Mouse (Mus musculus) thymus, postnatal 14 days (tissue): ENCODE data around the gene Arl13a.
"Not testable (repeated sequence)": the region's sequence is repeated elsewhere in the genome, so short reads cannot be mapped to it uniquely, and the experiment has no call there.

Source experiments
- DNase-seq: peaks from one replicate; pipeline ENCODE4 v3.0.0; 2021

Arl13a gene

DNA sequence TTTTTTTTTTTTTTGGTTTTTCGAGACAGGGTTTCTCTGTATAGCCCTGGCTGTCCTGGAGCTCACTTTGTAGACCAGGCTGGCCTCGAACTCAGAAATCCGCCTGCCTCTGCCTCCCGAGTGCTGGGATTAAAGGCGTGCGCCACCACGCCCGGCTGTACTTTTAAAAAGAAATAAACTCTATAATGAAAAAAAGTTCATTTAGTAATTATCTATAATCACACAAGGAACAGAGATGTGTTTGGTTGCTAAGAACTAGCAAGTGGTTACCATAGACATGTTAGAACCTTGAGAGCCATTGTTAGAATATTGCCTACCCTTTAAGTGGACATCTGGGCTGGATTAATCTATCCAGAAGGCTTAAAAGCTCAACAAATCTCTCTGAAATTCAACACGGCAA is at the start of gene Arl13a:
TSS of gene Arl13a (plus strand) at position 301 of the 400 bp plus-strand sequence.
- not testable (repeated sequence) for DNase-seq

DNA sequence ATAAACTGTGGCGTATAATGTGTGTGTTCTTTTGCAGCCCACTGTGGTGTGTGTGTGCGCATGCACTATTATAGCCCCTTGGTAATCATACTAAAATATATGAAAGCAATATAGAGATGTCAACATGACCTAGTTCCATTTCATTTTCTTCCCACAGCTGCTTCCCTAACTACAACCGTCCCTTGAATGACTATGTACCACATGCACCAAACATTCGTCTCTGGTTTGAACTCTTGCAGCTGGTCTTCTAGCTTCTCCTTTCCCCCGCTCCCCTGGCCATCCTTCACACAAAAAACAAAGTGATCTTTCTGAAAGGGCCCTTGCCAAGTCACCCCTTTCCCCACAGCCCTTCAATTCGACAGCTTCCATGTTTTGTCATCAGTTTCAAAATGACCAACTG is 47.3 kb upstream of the Arl13a start:
- DNase-seq, result peak; percentile 25

DNA sequence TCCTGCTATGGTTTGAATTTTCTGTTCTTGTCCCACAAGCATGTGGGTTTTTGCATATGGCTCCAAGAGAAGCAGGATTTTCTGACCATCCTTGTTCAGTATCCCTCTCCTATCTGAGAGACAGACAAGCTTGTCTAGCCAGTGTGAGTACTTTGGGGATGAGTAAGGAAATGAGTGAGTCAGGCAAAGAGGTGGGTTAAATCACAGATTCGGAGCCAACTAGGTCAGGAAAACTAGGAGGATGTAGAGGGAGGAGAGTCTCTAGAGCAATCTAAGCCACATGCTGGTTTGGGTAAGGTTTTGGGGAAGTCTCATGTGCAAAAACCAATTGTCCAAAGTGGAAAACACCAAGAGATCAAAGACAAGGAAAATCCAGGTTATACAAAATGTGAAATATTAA is 45.8 kb upstream of the Arl13a start:
- DNase-seq, result no peak

DNA sequence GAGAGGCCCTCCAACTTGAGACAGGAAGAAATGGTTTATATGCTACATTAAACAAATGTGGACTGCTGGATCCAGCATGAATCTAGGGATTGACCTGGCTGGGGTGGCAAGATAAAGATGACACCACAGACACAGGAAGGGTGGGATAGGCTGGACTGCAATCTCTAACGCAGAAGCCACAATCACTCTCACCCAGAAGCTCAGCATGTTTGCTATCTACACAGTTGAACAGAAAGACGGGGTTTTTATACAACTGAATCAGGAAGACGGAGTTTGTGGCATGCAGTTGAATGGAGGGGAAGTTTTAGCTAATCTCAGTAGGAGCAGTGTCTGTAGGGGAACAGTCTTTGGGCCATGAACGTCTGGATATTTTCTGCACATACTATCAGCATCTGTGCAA is 45.3 kb upstream of the Arl13a start:
- no peak for DNase-seq

DNA sequence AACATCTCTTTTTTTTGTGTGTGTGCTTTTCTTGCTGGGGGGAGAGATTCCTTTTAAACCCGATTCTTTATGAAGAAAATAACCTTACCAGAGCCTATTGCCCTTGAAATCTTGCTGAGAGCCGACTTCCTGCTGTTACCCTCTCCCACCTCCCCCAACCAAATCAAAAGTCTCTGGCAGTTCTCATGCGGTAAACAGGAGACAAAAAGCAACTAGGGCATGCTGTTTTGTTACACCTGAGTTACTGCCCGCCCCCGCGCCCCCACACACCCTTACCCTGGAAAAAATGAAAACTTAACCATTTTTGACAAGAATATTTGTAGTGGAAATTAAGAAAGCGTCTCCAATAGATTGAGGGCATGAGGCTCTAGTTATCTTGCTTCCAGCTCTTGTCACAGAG is 29.1 kb upstream of the Arl13a start:
- DNase-seq, result peak; percentile 66

DNA sequence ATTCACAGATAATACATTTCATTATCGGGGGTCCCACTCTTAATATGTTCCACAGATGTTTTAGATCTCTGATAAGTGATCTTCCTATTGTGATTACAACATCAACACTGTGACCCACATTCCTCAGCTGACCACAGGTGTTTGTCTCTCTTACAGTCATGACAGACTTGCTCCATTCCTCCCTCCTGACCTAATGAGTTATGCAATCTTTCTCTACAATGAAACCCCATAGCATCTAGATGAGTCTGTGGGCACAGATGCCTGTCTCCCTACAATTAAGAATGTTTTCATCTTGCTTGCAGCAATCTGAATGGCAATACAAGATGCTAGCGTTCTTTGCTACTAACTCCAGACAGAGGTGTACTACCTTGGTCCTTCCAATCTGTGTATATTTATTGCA is 26.9 kb upstream of the Arl13a start:
- DNase-seq, result no peak

DNA sequence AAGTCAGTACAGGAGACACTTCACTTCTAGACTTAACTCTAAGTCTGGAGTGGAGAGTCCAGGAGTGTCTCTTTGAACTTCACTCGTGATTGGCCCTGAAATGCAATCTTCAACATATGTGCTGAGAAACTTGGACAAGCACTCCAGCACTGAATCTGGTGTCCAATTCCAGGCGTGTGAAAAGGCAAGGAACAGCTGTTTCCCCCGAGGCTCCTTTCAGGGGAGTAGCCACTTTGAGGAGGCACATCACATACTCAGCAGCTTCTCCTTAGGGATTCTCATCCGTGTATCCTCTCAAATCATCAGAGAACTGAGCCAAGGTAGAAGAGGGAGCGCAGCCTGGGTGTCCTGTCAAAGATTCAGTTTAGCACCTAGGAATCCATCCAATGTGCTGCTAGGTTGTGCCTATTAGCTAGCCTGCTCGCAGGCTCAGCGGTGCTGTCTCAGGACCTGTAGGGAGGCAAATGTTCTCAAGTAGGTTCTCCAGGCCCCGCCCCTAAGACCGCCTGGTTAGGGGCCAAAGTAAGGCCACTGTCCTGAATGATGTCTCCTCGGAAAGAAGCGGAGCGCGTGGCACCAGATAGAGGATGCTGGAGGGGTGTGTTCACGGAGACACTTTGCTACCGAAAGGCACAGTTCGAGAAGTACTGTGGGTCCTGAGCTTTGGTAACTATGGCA is 25.1 kb upstream of the Arl13a start, which contains the start of gene Xkrx:
TSS of gene Xkrx (minus strand) at position 34 of the 678 bp plus-strand sequence.
- peak; percentile 22 for DNase-seq

DNA sequence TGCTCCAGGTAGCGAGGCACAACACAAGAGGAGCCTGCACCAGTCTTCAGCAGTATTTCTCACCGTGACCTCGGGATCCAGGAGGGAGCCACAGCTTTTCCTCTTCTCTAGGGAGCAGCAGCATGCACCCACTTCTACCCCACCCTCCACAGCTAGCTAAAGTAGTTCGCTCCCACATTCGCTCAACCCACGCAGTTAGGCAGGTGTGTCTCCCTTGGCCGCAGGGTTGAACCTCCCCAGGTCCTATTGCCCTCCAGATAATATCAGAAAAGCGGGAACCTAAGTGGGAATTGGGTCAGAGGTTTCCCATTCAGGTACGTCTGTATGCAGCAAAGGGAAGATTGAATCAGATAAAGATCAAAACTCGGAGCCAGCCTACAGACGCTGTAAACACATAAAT is 24.5 kb upstream of the Arl13a start:
- DNase-seq, result peak; percentile 59

DNA sequence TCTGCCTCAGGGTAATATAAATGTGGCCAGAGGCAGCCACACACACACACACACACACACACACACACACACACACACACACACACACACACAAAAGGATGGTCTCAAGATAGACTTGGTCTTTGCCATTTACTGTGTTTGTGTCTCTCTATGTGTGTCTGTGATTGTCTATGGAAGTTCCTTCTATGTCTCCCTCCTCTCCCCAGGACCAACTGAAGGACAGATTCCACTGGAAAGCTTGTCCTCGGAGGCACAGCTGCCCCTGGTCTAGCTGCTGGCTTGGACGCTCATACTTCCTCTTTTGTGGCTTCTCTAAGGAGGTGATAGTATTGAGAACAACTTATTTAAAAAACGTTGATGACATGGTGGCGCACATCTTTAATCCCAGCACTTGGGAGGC is 23.8 kb upstream of the Arl13a start:
- no peak for DNase-seq

DNA sequence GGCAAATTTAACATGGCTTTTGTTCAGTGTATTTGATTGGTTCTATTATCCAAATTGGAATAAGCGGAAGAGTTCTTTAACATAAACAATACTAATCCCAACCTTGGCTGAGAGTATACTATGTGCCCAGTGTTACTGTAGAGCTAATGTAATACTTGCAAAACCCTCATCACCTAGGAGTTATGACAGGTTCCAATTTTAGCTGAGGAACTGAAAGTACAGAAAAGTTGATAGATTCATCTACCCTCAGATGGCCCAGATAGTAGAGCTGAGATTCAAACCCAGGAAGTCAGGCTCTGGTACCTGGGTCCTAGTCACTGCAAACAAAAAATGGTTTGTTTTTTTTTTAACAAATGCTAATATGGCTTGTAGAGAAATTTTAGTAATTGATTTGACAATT is 16.7 kb upstream of the Arl13a start:
- no peak for DNase-seq

DNA sequence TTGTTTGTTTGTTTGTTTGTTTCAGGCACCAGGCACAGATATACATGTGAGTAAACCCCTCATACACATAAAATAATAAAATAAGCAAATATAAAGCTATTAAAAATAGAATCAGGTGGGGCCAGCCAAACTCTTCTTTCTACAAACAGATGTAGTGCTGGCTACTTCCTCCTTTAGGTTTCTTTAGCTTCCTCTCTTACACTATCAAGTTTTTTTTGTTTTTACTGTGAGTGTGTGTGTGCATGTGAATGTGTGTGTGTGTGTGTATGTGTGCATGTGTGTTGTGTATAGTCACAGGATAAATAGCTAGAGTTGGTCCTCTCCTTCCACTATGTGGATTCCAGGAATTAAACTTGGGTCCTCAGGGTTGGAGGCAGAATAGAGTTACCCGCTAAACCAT is 12.6 kb upstream of the Arl13a start:
- no peak for DNase-seq

DNA sequence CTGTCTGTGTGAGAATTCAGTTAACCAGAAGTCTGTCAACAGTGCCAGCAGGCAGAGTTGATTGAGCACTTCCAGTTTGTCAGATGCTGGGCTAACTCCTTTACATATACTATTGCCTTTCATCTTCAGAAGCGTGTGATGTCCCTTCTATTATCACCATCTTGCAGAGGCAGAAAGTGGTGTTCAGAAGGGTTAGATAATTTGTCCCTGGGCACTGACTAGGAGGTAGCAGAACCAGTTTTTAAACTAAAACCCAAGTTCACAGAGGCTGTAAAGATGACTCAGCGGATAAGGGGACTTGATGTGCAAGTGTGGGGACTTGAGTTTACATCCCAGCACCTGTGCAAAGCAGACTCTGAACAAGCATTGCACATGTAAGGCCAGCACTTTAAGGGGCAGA is 21.2 kb downstream of the Arl13a start:
- no peak for DNase-seq

DNA sequence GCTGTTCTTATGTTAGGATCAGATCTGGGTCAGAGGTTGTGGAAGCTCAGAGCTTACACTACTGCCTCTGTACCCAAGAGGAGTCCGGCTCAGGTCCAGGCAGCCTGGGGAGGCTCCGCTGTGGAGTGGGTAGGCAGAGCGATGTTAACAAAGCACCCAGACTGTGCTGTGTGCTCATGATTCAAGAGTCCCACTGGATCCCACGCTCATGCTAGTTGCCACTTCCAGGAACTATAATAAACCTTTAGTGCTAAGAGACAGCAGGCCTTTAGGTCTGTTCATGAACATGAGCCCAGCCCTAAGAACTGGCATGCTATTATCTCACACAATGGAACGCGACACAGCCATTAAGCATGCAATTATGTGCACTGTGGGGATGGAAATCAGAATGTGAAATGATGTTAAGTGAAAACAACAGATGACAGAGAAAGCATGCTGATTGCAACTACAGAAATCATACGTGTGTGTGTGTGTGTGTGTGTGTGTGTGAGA is 23.9 kb downstream of the Arl13a start:
- no peak for DNase-seq

DNA sequence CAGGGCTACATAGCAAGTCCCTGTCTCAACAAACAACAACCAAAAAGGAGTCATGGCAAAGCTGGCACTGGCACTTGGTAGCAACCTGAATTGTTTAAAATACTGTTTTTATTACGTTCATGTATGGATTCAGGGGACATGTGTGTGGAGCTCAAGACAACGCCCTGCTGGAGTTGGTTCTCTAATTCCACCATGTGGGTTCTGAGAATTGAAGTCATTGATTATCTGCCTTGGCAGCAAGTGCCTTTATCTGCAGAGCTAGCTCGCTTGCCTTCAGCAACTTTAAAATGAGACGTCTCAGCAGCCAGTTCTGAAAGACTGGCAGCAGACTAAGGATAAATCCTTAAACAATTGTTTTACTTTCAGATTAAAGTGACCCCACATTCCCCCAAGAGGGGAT is 30.9 kb downstream of the Arl13a start:
- no peak for DNase-seq

DNA sequence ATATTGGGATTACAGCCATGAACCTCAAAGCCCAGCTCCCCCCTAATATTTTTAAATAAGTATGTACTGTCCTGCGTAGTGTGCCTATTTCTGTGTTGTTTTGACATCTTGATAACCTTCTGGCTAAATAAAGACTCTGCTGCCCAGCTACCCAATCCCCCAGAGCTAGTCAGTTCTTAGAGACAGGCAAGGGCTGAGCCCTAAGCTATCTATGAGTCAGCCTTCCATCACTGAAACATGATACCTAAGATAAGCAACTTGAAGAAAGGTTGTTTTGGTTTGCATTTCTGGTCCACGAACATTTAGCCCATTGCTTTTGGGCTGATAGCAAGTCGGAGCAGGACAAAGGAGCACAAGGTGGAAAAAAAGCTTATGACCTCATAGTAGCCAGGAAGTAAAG is 33.3 kb downstream of the Arl13a start:
- DNase-seq, result no peak

DNA sequence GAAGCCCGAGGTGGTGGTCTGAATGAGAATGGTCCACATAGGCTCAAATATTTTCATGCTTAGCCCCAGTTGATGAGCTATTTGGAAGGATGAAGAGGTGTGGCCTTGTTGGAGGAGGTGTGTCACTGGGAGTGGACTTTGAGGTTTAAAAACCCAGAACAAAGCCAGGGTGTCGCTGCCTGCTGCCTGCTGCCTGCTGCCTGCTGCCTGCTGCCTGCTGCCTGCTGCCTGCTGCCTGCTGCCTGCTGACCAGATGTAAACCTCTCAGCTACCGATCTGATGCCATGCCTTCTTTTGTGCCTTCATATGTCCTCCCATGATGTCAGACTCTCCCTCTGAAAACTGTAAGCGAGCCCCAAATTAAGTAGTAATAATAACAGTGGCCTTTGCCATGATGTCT is 34.6 kb downstream of the Arl13a start, which contains the start of gene Nox1:
TSS of gene Nox1 (minus strand) at position 101 of the 400 bp plus-strand sequence.
- no peak for DNase-seq

DNA sequence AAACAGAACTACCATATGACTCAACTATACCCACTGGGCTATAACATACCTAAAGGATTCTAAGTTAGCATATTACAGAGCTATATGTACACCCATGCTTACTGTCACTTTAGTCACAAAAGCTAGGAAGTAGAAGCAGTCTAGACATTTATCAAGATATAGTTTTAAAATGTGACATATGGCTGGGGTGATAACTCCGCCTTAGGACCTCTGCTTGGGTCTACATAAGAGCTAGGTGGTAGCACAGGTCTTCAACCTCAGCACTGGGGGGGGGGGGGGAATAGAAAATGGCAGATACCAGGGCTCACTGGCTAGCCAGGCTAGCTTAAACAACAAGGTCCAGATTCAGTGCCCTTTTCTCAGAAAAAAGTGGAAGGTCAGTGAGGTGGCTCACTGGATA is 45.7 kb downstream of the Arl13a start:
- no peak for DNase-seq

DNA sequence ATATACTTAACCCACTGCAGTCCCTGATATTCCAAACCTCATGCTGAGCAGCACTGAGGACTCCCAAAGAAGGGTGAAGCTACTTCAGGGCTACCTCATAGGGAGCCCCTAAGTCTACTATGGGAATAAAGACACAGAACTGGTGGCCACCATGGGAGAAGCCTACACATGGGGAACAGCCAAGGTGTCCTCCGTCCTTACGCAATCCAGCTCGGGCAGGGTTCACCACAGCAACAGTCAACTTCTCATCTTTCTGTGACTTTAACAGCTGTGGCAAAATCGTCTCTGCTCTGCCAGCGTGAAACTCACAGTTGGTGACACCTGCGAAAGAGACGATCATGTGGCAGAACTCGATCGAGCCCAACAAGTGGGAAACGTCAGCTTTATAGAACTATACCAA is 51.0 kb downstream of the Arl13a start:
- peak; percentile 3 for DNase-seq

DNA sequence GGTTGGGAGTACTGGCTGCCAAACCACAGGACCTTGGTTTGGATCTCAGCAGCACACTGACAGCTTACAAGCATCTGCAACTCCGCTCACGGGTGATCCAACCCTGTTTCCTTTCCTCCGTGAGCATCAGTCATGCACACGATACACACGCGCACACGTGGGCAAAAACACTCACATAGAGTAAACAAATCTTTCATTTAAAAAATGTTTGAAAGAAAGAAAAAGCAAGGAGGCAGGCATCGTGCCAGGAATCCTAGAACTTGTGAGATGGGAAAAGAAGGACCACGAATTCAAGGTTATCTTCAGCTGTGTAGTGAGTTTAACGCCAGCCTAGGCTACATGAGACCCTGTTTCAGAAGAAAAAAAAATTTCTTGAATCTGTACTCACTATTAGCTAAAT is 58.6 kb downstream of the Arl13a start:
- DNase-seq, result no peak

DNA sequence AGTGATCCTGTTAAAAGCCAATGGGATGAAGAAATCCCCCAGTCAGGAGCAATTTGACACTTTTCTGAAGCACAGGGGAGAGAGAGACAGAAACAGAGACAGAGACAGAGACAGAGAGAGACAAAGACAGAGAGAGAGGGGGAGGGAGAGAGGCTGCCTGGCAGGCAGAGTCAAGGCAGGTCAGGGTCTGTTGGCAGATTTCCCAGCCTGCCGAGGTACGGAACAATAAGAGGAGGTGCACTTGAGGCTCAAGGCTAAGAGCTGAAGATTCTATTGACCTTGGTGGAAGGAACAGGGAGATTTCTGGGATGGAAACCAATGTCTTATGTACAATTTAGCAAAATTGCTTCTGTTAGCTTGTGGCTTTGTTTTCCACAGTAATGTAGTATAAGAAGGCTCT is 60.9 kb downstream of the Arl13a start:
- DNase-seq, result no peak
